Mouse (Mus musculus): ENCODE measurements around the gene Ptprt.
"Not testable (repeated sequence)": the region's sequence is repeated elsewhere in the genome, so short reads cannot be mapped to it uniquely, and the experiment has no call there.

Gene Ptprt

DNA sequence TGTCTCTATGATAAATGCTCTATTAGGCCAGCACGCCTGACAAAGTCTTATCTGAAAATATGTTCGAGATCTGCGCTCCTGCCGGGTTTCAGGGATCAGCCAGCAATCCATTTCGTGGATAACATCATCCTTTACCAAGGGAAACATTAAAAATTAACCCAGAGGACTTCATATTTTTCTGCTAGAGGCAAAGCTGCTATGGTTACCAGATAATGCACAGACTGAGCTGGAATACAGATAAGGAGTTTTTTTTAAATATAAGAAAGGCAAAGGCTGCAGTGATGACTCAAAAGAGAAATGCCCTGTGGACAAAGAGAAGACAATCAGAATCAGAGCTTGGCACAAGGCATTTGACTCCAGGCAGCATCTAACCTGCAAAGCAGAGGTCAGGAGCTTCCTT lies 1111.4 kb downstream of the Ptprt start:
- no peak for DNase-seq (ENCODE audit: low spot score in 2 of 2)

DNA sequence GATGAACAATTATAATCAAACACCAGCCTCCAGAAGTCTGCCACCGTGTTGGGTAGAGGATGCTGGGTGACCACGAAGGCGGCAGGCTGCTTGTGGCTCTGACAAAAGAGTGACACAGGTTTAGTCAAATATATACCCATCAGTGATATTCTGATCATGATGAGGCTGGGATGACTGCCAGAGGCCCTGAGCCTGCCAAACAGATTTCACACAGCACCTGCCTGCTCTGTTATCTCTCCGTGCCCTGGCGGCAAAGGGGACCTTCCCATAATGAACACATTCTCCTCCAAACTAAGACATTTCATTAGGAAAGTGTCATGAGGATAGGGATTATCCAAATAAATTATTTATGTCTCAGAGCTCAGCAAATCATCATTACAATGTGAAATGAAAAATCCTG lies 1113.6 kb downstream of the Ptprt start:
- no peak for DNase-seq (ENCODE audit: low spot score in 2 of 2)

DNA sequence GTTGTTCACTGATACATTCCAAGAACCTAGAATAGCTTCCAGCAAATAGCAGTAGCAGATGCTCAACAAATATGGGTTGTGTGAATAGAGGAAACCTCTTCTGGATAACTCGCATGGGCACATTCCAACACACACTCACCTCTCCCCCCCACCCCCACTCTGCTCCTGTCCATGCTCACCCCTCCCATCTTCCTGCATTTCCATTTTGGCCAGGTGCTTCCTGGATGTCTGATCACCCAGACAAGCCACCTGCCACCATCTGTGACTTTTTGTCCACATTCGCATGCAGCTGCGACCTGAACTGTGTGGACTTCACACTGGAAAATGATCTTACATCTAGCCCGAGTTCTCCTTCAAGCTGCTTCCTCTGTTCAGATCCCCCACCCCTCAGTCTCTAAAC lies 1115.5 kb downstream of the Ptprt start:
- DNase-seq (ENCODE audit: low spot score in 2 of 2): no peak

GRCm38 (mm10) chr2:161534151-161534550 lies 1126.8 kb downstream of the Ptprt start:
- no peak for DNase-seq (ENCODE audit: low spot score in 2 of 2)

DNA sequence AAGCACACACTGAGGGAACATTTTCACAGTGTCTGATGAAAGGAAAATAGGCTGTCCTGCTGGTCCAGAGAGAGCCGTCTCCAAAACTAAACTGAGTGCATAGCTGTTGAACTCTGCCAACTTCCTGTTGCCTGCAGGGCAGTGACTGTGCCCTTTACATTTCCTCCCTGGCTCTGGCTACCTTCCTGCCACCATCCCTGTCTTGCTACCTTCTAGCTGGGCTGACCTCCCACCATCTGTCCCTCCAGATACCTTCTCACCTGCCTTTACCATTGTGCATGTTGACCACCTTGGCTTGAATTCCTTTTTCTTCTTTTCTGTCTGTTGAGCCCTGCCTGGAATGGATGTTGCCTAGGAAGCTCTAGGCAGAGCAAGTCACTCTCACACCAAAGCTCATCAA lies 1133.8 kb downstream of the Ptprt start:
- DNase-seq (ENCODE audit: low spot score in 2 of 2): no peak

DNA sequence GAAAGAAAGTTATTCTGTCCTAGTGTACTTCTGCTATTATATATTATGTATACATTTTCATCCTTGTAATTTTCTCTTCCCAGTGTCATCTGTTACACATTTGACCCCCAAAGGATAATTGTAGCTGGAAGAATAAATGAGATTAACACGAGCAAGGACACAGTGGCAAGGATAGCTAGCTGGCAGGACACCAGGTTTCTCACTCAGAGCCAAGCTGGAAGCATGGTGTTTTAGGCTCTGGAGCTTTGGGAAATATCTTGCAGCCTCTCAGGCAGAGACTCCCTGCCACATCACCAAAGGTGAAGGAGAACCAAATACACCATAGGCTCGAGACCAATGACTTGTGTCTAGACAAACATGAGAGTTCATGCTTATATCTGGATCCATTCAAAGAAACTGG lies 1141.3 kb downstream of the Ptprt start:
- DNase-seq (ENCODE audit: low spot score in 2 of 2): no peak

- no peak for DNase-seq (ENCODE audit: low spot score in 2 of 2)
These were observed 1144.0 kb downstream of the Ptprt start for GRCm38 (mm10) chr2:161516921-161517320.

GRCm38 (mm10) chr2:161513256-161513655 lies 1147.7 kb downstream of the Ptprt start:
- DNase-seq (ENCODE audit: low spot score in 2 of 2): no peak

DNA sequence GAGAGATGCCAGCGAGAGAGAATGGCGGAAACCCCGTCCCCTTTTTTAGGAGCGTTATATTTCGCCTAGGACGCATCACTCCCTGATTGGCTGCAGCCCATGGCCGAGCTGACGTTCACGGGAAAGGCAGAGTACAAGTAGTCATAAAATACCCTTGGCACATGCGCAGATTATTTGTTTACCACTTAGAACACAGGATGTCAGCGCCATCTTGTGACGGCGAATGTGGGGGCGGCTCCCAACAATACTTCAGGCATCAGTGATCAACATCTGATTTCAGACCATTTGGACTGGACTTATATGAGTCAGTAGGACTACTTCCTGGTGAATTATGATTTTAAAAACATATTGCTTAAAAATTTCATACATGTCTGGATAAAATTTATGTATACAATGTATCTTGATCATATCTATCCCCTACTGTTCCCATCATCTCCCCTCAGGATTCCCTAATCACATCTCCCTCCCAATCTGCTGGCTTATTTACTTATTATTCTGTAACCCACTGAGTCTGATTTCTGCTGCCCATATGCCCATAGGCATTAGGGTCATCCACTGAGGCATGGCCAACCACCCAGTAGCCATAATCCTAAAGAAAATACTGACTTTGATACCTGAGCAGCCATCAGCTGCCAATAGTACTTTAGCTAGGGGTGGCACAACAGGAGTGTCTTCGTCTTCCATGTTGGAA lies 1148.9 kb downstream of the Ptprt start:
- not testable (repeated sequence) for DNase-seq (ENCODE audit: low spot score in 2 of 2)

- DNase-seq (ENCODE audit: low spot score in 2 of 2): no peak
These were observed 1149.7 kb downstream of the Ptprt start for GRCm38 (mm10) chr2:161511101-161511759.

- DNase-seq (ENCODE audit: low spot score in 2 of 2): no peak
These were observed 1161.6 kb downstream of the Ptprt start for GRCm38 (mm10) chr2:161499097-161499899.

DNA sequence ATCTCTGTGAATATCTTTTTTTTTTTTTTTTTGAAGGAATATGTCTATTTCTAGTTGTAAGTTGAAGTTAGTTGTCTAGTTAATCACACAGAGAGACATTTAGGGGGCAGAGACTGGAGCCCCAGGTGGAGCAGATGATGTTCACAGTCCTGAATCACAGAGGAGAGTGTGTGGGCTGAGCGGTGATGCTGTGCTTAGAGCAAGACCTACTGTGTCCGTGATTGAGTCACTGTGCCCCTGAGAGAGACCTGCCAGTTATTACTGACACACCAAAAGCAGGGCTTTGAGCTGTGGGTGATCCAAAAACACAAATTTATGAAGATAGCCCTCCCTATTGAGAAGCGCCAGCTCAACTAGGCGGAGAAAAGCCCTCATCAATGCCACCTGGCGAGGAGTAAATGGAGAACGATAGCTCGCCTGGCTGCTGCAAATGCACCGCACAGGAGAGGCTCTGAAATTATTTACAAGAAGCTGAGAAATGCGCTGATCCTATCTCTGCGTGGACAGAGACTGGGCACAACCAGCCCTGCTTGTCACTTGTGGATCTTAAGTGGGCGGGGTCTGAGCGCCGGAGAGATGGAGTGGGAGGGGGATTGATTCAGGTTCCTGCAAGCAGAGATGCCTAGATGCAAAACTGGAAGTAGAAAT lies 1162.4 kb downstream of the Ptprt start:
- DNase-seq (ENCODE audit: low spot score in 2 of 2): no peak

DNA sequence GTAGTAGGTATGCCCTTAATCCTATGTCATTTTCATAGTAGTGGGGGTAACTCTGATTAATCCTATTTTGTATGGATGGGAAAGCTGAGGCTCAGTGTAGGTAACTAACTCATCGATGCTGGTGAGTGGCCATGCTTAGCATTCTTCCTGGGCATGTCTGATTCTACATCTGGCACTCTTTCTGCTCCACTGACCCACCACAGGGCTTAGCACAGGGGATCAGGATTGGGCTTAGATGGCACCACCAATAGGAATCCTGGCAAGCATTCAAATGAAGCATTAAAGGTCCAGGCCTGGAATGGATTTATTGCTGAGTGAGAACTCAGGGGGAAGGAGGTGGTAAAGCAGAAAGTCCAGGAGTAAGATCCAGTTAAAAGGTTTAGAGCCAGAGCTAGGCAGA lies 1179.2 kb downstream of the Ptprt start:
- DNase-seq (ENCODE audit: low spot score in 2 of 2): no peak

GRCm38 (mm10) chr2:161480445-161480844 lies 1180.5 kb downstream of the Ptprt start:
- no peak for DNase-seq (ENCODE audit: low spot score in 2 of 2)
